Mouse (Mus musculus) E14TG2a.4 (cell line): Measurements from ENCODE around the gene Irf2.

Source experiments
- CTCF ChIP-seq: conservative IDR thresholded peaks from 2 replicates; pipeline ENCODE4 v1.5.1; 2014; ENCODE audit warnings: low read length
- NANOG ChIP-seq: IDR thresholded peaks from 2 replicates; pipeline ENCODE4 v1.6.1; 2014; ENCODE audit warnings: borderline replicate concordance, low read length, mixed read lengths
- POU5F1 ChIP-seq: IDR thresholded peaks from 2 replicates; pipeline ENCODE4 v1.6.1; 2014; ENCODE audit warnings: low read length, borderline replicate concordance

- TF ChIP-seq NANOG (no peak), CTCF (no peak), POU5F1 (no peak)
These were observed 129.0 kb downstream of the Irf2 start for GRCm38 (mm10) chr8:46868346-46869065.
